Mouse (Mus musculus) bone marrow macrophage, adult 2 months (primary cell): ENCODE data around the gene Ptpa.

ENCODE experiments used
- CTCF ChIP-seq: IDR thresholded peaks from 2 replicates; pipeline ENCODE4 v1.5.1; 2012; ENCODE audit warnings: low read depth, mild to moderate bottlenecking, low read length, moderate library complexity
- POLR2A ChIP-seq: IDR thresholded peaks from 2 replicates; pipeline ENCODE4 v1.6.1; 2012; ENCODE audit warnings: mild to moderate bottlenecking, low read depth, low read length, borderline replicate concordance

DNA sequence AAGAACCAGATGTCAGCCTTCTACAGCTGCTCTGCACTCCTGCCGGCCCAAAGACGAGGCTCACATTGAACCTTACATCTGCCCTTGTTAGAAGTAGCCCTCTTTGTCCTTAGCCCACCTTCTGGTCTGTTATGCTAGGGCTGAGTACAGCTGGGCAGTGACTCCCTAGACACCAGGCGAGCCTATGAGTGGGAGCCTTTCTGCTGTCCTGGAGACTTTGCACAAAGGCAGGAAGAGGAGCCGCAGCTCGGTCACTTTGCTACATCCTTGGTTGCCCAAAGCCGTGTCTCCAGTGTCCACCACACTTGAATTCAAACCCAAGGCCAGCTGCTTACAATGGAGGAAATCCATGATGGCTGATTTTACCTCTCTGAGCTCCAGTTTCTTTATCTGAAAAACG is 32.5 kb downstream of the Ptpa start:
- no peak for TF ChIP-seq POLR2A
- no peak for TF ChIP-seq CTCF
